Mouse (Mus musculus) testis, adult 2 months (tissue): ENCODE measurements around the gene Smim27. TPM values are rescaled to one million over a fixed set of nuclear protein-coding genes. Genes with fewer than 3 reads are reported as not detected.

Experiments used
- H3K27ac ChIP-seq: fragments of 200-500 bp; 2 replicates; pipeline ENCODE4 v1.5.1; 2012; ENCODE audit warnings: low read depth, low read length; ENCODE audit not compliant: control insufficient read depth, insufficient read depth
- H3K27me3 ChIP-seq: fragments of 200-500 bp; 2 replicates; pipeline ENCODE4 v1.6.1; 2012; ENCODE audit warnings: mild to moderate bottlenecking, low read length, moderate library complexity; ENCODE audit not compliant: control insufficient read depth, insufficient read depth
- H3K36me3 ChIP-seq: fragments of 200-500 bp; 2 replicates; pipeline ENCODE4 v1.6.1; 2012; ENCODE audit warnings: mild to moderate bottlenecking, low read length; ENCODE audit not compliant: control insufficient read depth, insufficient read depth
- H3K4me1 ChIP-seq: fragments of 200-500 bp; 2 replicates; pipeline ENCODE4 v1.6.1; 2012; ENCODE audit warnings: low read length; ENCODE audit not compliant: control insufficient read depth, insufficient read depth
- H3K4me3 ChIP-seq: fragments of 200-500 bp; 2 replicates; pipeline ENCODE4 v1.5.1; 2012; ENCODE audit warnings: low read depth, mild to moderate bottlenecking, low read length, moderate library complexity, mixed read lengths; ENCODE audit not compliant: control insufficient read depth
- CTCF ChIP-seq: fragments of 200-500 bp; IDR thresholded peaks from 2 replicates; pipeline ENCODE4 v1.5.1; 2012; ENCODE audit warnings: low read depth, mild to moderate bottlenecking, inconsistent platforms, low read length, moderate library complexity; ENCODE audit not compliant: control insufficient read depth, insufficient read depth, insufficient replicate concordance
- POLR2A ChIP-seq: fragments of 200-500 bp; IDR thresholded peaks from 2 replicates; pipeline ENCODE4 v1.6.1; 2012; ENCODE audit warnings: low read depth, mild to moderate bottlenecking, inconsistent platforms, low read length, moderate library complexity; ENCODE audit not compliant: control insufficient read depth
- polyA plus RNA-seq: library from polyadenylated mRNA; depleted of rRNA; stranded (reverse); fragments of >200 nt; gene quantifications from 2 replicates; pipeline ENCODE4 v1.2.3, GENCODE M21; 2012; rRNA removed

Gene Smim27
- polyA plus RNA-seq, 1 experiment, result 3.0 TPM

DNA sequence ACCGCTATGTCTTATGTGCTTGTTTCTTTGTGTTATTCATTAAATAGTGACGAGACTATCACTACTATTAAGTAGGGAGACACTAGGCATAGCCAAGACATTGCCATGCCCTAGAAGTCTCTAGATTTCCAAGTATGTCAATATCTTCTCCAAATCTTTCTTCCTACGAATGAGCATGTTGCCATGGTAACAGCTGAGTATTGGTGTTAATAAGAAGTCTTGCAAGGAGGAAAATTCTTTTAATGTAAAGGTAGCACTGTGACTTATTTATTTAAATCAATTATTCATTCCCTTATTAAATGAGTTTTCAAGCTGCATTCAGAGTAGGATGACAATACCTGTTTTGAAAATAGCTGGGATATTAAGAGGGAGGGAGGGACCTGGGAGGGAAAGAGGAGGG, 48.0 kb downstream of the Smim27 start:
- TF ChIP-seq CTCF, result no peak
- TF ChIP-seq POLR2A, result no peak
- Histone ChIP-seq H3K36me3 (no peaks in the 10 kb centered on the region), H3K4me1 (peaks cover 4% of the 10 kb centered on the region; the same call in 1 of the 2 replicates), H3K27ac (no peak overlapping the region), H3K27me3 (no peaks in the 10 kb centered on the region), H3K4me3 (no peak overlapping the region)

Other genes with a start within 250 kb of the Smim27 start
- 6.8 and 7.9 TPM in 2 replicates for gene Aco1, start 126.5 kb upstream of the Smim27 start, polyA plus RNA-seq
- gene Ddx58, start 29.8 kb upstream of the Smim27 start, polyA plus RNA-seq, result 2.3 and 2.8 TPM in 2 replicates
- gene Topors, start 271 bp downstream of the Smim27 start, polyA plus RNA-seq, result 10.9 and 13.9 TPM in 2 replicates
- 56.3 and 58.2 TPM in 2 replicates for gene Ndufb6, start 9.8 kb downstream of the Smim27 start, polyA plus RNA-seq
- gene Tmem215, start 202.6 kb downstream of the Smim27 start, polyA plus RNA-seq, result 0.04 and 0.10 TPM in 2 replicates